Mouse (Mus musculus): ENCODE data around the gene Ctcf.

DNA sequence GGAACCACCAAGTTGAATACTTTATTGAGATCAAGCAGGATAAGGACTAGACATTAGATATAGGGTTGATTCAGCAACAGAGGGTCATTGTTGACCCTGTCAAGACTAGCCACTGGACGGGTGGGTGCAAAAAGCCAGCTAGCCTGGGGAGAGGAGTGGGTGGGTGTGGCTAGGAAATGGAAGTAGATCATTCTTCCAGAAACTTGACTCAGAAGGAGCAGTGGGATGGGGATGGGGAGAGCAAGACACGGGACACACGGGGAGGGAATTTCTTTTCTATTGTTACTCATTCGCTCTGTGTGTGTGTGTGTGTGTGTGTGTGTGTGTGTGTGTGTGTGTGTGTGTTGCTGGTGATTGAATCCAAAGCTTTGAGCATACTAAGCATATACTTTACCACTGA, 26.6 kb upstream of the Ctcf start:
- TF ChIP-seq CTCF (IDR thresholded peaks at IDR 0.05; ENCODE audit: low read depth, low read length), result no peak
- TF ChIP-seq POLR2A (IDR thresholded peaks at IDR 0.05; ENCODE audit: extremely low read depth, insufficient read depth, low read length), result no peak
